Mouse (Mus musculus): Measurements from ENCODE around the gene Hhat.

GRCm38 (mm10) chr1:192448512-192448911 is 322.5 kb downstream of the Hhat start:
- TF ChIP-seq CTCF (conservative IDR thresholded peaks at IDR 0.05; ENCODE audit: low read length), result no peak
- no peak for TF ChIP-seq POU5F1 (IDR thresholded peaks at IDR 0.05; ENCODE audit: borderline replicate concordance, low read length)

Measured in E14TG2a.4 (cell line).